Mouse (Mus musculus) macrophage (primary cell): ENCODE measurements at regions not wholly inside any gene's neighbourhood (a gene's known extent, or its start where the extent isn't known, plus 50 kb on each side); places are given as distances from the start of the nearest gene placed in this dataset.

Source experiments
- H3K27ac ChIP-seq: fragments of 350-480 bp; formaldehyde crosslinking; 2 replicates; pipeline ENCODE4 v1.9.0; 2021
- H3K36me3 ChIP-seq: fragments of 350-480 bp; formaldehyde crosslinking; 2 replicates; pipeline ENCODE4 v1.9.0; 2021; ENCODE audit errors: inconsistent target
- H3K4me3 ChIP-seq: fragments of 350-480 bp; formaldehyde crosslinking; 2 replicates; pipeline ENCODE4 v1.9.0; 2021; ENCODE audit errors: inconsistent target
- H3K79me2 ChIP-seq: fragments of 350-480 bp; formaldehyde crosslinking; 2 replicates; pipeline ENCODE4 v1.9.0; 2021; ENCODE audit errors: inconsistent target
- WGBS: methylation state at CpG from one replicate; pipeline ENCODE4 v1.1.7; 2026; ENCODE audit warnings: inconsistent platforms; ENCODE audit not compliant: missing documents; 5-methylcytosine and 5-hydroxymethylcytosine counted together

DNA sequence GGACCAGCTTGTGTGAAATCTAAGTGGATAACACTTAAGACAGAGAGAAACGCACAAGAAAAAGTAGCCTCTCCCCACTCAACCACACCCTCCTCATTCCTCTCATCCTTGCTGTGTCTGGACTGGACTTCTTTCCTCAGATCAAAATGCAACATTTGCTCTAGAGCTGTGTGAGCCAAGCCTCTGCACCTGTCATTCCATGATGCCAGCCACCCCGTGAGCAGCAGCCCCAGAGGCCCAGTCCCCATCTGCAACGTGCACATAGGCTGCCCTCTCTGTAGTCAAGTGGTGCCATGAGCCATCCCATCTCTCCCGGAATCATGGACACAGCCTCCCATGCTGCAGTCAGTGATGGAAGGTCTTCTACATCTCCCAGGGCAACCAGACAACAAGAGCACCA is 55.1 kb upstream of the Gpc1 start:
- Histone ChIP-seq H3K27ac (no peak overlapping the region), H3K4me3 (no peak overlapping the region), H3K36me3 (no peaks in the 10 kb centered on the region), H3K79me2 (no peaks in the 10 kb centered on the region)
- WGBS = 83% methylated on average over 4 of the region's 4 CpGs

DNA sequence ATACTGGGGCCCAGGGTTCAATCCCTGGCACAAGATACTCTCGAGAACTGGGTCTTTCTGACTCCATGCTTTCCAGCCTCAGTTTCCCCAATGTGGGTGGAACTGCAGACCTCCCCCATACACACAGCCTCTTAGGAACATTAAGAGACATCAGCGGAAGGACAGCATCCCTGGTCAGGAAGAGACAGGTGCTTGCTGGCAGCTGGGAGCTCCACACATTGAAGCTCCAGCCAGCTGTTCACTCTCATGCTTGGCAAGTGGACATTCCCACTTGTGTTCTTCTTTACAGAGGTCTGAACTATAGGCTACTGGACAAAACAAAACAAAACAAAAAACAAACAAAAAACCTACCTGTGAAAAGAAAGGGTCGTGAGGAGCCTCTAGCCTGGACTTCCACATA is 55.5 kb upstream of the Gpc1 start:
- H3K27ac ChIP-seq = no peak overlapping the region
- no peaks in the 10 kb centered on the region for H3K36me3 ChIP-seq
- H3K79me2 ChIP-seq = no peaks in the 10 kb centered on the region
- H3K4me3 ChIP-seq = no peak overlapping the region
- WGBS = 100% methylated on average over 3 of the region's 3 CpGs

DNA sequence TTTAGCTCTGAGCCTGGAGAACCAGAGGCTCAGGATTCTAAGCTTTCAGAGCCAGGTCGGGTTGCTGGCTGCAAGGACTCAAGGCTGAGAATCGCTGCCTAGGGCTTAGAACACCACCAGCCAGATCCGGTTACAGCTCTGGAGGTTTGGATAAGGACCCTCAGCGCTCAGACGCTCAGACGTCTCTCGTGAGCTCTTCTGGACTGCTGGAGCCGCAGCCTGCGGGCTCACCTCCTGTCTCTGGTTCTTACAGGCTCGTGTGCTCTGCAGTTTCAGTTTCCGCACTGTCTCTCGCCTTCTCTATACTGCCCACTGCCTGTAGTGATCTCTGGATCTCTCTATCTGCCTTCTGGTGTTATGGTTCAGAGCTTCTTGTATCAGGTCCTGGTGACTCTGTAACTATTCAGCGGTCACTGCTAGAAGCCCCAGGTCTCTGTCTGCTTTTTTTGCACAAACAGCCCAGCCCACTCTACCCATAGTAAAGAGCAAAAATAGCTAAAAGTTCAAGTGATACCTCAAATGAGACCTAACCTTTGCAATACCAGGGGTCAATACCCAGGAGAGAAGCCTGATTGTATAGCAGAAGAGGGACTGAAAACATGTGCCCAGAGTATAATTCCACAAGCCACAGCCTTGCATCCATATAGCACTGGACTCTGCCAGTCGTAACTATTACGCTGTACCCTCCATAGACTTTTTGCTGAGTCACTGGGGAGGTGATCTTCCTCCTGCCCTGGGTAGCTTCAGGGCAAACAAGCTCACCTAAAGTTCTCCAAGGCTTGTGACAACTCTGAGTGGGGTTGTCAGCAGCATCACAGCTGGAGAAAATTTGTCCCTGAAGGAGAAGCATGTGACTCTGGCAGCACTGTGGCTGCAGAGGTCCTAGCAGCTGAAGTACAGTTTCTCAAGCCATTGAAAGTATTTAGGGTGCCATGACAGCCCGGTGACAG is 56.4 kb upstream of the Gpc1 start:
- no peak overlapping the region for H3K27ac ChIP-seq
- H3K4me3 ChIP-seq = peak overlapping the region; percentile 3; the same call in 1 of the 2 replicates

GRCm38 (mm10) chr1:92774006-92774405 is 57.4 kb upstream of the Gpc1 start:
- no peaks in the 10 kb centered on the region for H3K36me3 ChIP-seq
- no peaks in the 10 kb centered on the region for H3K79me2 ChIP-seq
- H3K27ac ChIP-seq = no peak overlapping the region
- WGBS = 100% methylated on average over 2 of the region's 3 CpGs
- H3K4me3 ChIP-seq = no peak overlapping the region

More for the DNA sequence above, 56.4 kb upstream of the Gpc1 start:
- 21% methylated on average over 16 of the region's 16 CpGs for WGBS
- Histone ChIP-seq H3K36me3 (no peaks in the 10 kb centered on the region), H3K79me2 (no peaks in the 10 kb centered on the region)

- H3K36me3 ChIP-seq = no peaks in the 10 kb centered on the region
- no peak overlapping the region for H3K27ac ChIP-seq
- no peak overlapping the region for H3K4me3 ChIP-seq
- no peaks in the 10 kb centered on the region for H3K79me2 ChIP-seq
- 90% methylated on average over 10 of the region's 10 CpGs for WGBS
These were observed 58.7 kb upstream of the Gpc1 start for GRCm38 (mm10) chr1:92772784-92773113.

- Histone ChIP-seq H3K79me2 (no peaks in the 10 kb centered on the region), H3K27ac (no peak overlapping the region), H3K4me3 (no peak overlapping the region), H3K36me3 (no peaks in the 10 kb centered on the region)
- 82% methylated on average over 9 of the region's 9 CpGs for WGBS
These were observed 59.2 kb upstream of the Gpc1 start for GRCm38 (mm10) chr1:92772101-92772783.

- 34% methylated on average over 7 of the region's 7 CpGs for WGBS
- Histone ChIP-seq H3K4me3 (no peak overlapping the region), H3K36me3 (no peaks in the 10 kb centered on the region), H3K79me2 (no peaks in the 10 kb centered on the region), H3K27ac (no peak overlapping the region)
These were observed 61.7 kb upstream of the Gpc1 start for GRCm38 (mm10) chr1:92769696-92770095.

- no peaks in the 10 kb centered on the region for H3K36me3 ChIP-seq
- H3K79me2 ChIP-seq = no peaks in the 10 kb centered on the region
- no peak overlapping the region for H3K4me3 ChIP-seq
- H3K27ac ChIP-seq = no peak overlapping the region
- 80% methylated on average over 4 of the region's 4 CpGs for WGBS
These were observed 62.3 kb upstream of the Gpc1 start for GRCm38 (mm10) chr1:92769156-92769555.

DNA sequence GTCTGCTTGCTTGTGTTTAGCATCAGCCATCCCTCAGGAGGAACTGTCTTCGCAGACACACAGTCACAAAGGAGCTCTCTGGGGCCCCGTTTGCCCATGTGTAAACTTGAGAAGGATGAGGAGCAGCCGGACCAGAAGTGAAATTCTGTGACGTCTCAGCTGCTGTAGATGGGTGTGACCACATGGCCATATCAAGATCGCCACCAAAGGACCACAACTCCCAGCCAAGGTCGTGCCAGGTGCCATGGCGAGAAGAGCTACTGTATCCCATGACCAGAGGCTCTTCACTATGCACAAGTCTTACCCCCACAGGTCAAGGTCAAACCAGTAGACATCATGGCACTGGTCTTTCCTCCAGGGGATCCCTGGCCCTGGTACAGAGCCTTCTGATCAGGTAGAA is 64.9 kb upstream of the Gpc1 start:
- Histone ChIP-seq H3K4me3 (no peak overlapping the region), H3K27ac (no peak overlapping the region), H3K79me2 (no peaks in the 10 kb centered on the region), H3K36me3 (no peaks in the 10 kb centered on the region)
- WGBS = 93% methylated on average over 7 of the region's 7 CpGs

DNA sequence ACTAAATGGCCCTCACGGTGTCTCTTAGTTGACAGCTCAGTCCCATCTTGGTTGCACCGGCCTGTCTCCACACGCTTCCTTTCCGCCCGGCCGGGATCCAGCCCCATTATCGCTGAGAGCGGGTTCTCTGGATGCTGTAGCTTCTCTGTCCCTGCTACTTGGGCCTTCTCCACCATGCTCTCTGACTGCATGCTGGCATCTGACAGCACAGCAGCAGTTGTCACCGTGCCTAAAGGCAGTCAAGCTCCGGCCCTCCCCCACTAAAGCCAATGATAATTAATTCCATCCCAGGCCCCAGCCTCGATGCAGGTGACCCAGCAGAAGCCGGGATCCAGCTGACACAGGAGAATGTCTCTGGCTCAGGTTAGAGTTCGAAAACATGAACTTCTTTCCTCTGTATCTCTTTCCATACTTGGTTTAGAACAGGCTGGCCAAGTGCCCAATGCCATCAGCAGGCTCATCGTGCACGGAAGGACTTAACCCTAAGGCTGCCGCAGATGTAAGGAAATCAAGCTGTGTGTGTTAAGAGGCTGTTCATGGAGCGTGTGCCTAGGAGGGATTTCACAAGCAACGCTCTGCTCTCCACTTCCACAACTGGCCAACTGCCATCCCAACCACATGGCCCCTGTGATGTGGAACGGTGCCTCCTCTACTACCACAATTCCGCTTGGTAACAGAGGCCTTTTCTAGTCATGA is 76.5 kb upstream of the Gpc1 start:
- no peak overlapping the region for H3K4me3 ChIP-seq
- WGBS = 52% methylated on average over 20 of the region's 20 CpGs
- no peaks in the 10 kb centered on the region for H3K79me2 ChIP-seq
- H3K36me3 ChIP-seq = no peaks in the 10 kb centered on the region
- H3K27ac ChIP-seq = no peak overlapping the region

GRCm38 (mm10) chr1:92751700-92752136 is 79.7 kb upstream of the Gpc1 start:
- WGBS = 44% methylated on average over 4 of the region's 4 CpGs
- Histone ChIP-seq H3K36me3 (no peaks in the 10 kb centered on the region), H3K27ac (no peak overlapping the region)

GRCm38 (mm10) chr1:92749475-92749874 is 82.0 kb upstream of the Gpc1 start:
- no peak overlapping the region for H3K27ac ChIP-seq
- WGBS = 16% methylated on average over 7 of the region's 7 CpGs

More at GRCm38 (mm10) chr1:92751700-92752136, 79.7 kb upstream of the Gpc1 start:
- H3K4me3 ChIP-seq = no peak overlapping the region
- H3K79me2 ChIP-seq = no peaks in the 10 kb centered on the region

DNA sequence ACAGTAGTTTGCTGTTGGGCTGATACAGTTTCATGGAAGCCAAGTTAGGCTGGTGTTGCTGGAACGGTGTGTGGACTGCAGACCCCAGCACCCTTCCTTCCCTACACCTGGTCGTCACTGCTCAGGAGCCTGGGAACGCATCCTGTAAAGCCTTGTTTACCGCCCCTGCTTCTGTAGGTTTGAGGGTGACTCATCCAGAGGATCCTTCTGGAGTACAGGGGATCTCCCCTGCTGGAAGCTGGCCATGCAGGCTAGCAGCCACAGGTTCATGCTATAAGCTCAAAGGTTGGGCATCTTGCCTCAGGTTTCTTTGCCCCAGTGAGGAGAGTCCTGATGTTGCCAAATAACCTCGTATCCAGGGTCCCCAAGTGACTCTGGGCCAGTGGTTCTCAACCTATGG is 86.2 kb upstream of the Gpc1 start:
- Histone ChIP-seq H3K36me3 (no peaks in the 10 kb centered on the region), H3K79me2 (no peaks in the 10 kb centered on the region), H3K4me3 (no peak overlapping the region), H3K27ac (no peak overlapping the region)
- WGBS = 94% methylated on average over 5 of the region's 5 CpGs

More at GRCm38 (mm10) chr1:92749475-92749874, 82.0 kb upstream of the Gpc1 start:
- Histone ChIP-seq H3K79me2 (no peaks in the 10 kb centered on the region), H3K36me3 (no peaks in the 10 kb centered on the region), H3K4me3 (no peak overlapping the region)

DNA sequence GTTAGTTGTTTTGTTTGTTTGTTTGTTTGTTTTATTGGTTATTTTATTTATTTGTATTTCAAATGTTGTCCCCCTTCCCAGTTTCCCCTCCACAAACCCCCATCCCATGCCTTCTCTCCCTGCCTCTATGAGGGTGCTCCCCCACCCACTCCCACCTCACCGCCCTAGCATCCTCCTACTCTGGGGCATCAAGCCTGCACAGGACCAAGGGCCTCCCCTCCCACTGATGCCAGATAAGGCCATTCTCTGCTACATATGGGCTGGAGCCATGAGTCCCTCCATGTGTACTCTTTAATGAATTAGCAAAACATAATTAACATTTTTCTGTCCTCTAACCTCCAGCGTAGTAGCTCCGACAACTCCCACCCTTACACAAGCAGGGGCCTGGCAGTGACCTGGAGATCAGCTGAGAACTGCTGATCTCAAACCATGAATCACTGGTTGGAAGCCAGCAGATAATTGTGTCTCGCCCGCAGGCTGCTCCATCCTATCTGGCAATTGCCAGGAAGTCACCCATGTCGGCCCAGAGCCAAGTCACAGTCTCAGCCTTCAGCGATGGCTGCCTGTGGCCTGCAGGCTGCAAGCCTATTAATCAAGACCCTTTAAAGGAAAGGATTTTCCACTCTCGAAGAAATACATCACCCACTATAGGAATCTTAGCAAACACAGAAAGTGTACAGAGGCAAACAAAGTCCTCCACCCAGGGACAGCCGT is 86.8 kb upstream of the Gpc1 start:
- 74% methylated on average over 9 of the region's 9 CpGs for WGBS
- H3K27ac ChIP-seq = no peak overlapping the region
- H3K79me2 ChIP-seq = no peaks in the 10 kb centered on the region
- H3K4me3 ChIP-seq = no peak overlapping the region
- no peaks in the 10 kb centered on the region for H3K36me3 ChIP-seq
